Mouse (Mus musculus) neural tube, embryonic 12.5 days (tissue): Measurements from ENCODE around the gene Pik3r6. TPM values are rescaled to one million over a fixed set of nuclear protein-coding genes. Genes with fewer than 3 reads are reported as not detected.

Experiments used
- ATAC-seq: fragments of 200-750 bp; cut with Nextera tagmentation; 2 replicates; pipeline ENCODE4 v1.8.0; 2017; ENCODE audit warnings: low read depth, mild to moderate bottlenecking, moderate TSS enrichment, moderate library complexity; ENCODE audit not compliant: low FRiP score
- H3K27ac ChIP-seq: fragments of 300-500 bp; sonication (generic); 2 replicates; pipeline ENCODE4 v1.5.1; 2016
- H3K27me3 ChIP-seq: fragments of 300-500 bp; sonication (generic); replicated peaks from 2 replicates; pipeline ENCODE4 v1.6.1; 2016; ENCODE audit warnings: mild to moderate bottlenecking
- H3K36me3 ChIP-seq: fragments of 300-500 bp; sonication (generic); 2 replicates; pipeline ENCODE4 v1.6.1; 2016; ENCODE audit warnings: mild to moderate bottlenecking
- H3K4me1 ChIP-seq: fragments of 300-500 bp; sonication (generic); 2 replicates; pipeline ENCODE4 v1.6.1; 2016
- H3K4me2 ChIP-seq: fragments of 300-500 bp; sonication (generic); replicated peaks from 2 replicates; pipeline ENCODE4 v1.6.1; 2016; ENCODE audit warnings: mild to moderate bottlenecking
- H3K4me3 ChIP-seq: fragments of 300-500 bp; sonication (generic); 2 replicates; pipeline ENCODE4 v1.5.1; 2016
- H3K9ac ChIP-seq: fragments of 300-500 bp; sonication (generic); 2 replicates; pipeline ENCODE4 v1.6.1; 2016; ENCODE audit warnings: mild to moderate bottlenecking
- H3K9me3 ChIP-seq: fragments of 300-500 bp; sonication (generic); 2 replicates; pipeline ENCODE4 v1.6.1; 2016; ENCODE audit warnings: mild to moderate bottlenecking
- WGBS: fragments of 180-500 bp; shearing (Covaris S2); methylation state at CpG from one replicate; pipeline ENCODE4 v1.1.7; 2016; 5-methylcytosine and 5-hydroxymethylcytosine counted together
- polyA plus RNA-seq: library from polyadenylated mRNA; unstranded; fragments of >200 nt; fragmentation: Nextera tagmentation; extraction: Ambion mirVana; gene quantifications from 2 replicates; pipeline ENCODE4 v1.2.1, GENCODE M21; 2016

The Pik3r6 gene
- polyA plus RNA-seq, 1 experiment from 2014 or later = 2.5 TPM

GRCm38 (mm10) chr11:68570861-68571260, 68.0 kb downstream of the Pik3r6 start:
- Histone ChIP-seq H3K36me3 (no peaks in the 10 kb centered on the region), H3K27ac (no peak overlapping the region)

DNA sequence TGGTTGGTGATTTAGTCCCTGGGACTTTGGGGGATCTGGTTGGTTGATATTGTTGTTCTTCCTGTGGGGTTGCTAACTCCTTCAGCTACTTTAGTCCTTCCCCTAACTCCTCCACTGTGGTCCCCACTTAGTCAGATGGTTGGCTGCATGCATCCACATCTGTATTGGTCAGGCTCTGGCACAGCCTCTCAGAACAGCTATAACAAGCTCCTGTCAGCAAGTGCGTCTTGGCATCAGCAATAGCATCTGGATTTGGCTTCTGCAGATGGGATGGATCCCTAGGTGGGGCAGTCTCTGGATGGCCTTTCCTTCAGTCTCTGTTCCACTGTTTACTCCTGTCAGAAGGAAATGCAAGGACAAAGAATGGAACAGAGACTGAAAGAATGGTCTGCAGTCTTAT, 74.3 kb downstream of the Pik3r6 start:
- Histone ChIP-seq H3K27me3 (no peaks in the 10 kb centered on the region), H3K9me3 (no peaks in the 10 kb centered on the region), H3K4me1 (peaks cover 7% of the 10 kb centered on the region; the same call in 1 of the 2 replicates), H3K27ac (no peak overlapping the region), H3K36me3 (no peaks in the 10 kb centered on the region), H3K9ac (no peak overlapping the region), H3K4me2 (no peak overlapping the region), H3K4me3 (no peak overlapping the region)
- no peak for ATAC-seq
- 93% methylated on average over 1 of the region's 1 CpGs for WGBS

More at GRCm38 (mm10) chr11:68570861-68571260, 68.0 kb downstream of the Pik3r6 start:
- Histone ChIP-seq H3K4me1 (peaks cover 4% of the 10 kb centered on the region; the same call in 1 of the 2 replicates), H3K9ac (no peak overlapping the region), H3K4me3 (no peak overlapping the region), H3K27me3 (no peaks in the 10 kb centered on the region; the same call in 1 of the 2 replicates), H3K9me3 (no peaks in the 10 kb centered on the region), H3K4me2 (no peak overlapping the region)
- WGBS = 84% methylated on average over 5 of the region's 5 CpGs
- no peak for ATAC-seq

- Histone ChIP-seq H3K4me1 (peaks cover 7% of the 10 kb centered on the region; the same call in 1 of the 2 replicates), H3K27me3 (no peaks in the 10 kb centered on the region), H3K4me2 (0 out of 2 replicates have a peak overlapping the region, but pooled peaks have one; percentile 4), H3K27ac (no peak overlapping the region), H3K36me3 (no peaks in the 10 kb centered on the region), H3K4me3 (no peak overlapping the region), H3K9ac (no peak overlapping the region), H3K9me3 (no peaks in the 10 kb centered on the region)
- WGBS = 35% methylated on average over 9 of the region's 9 CpGs
- ATAC-seq = 0 out of 2 replicates have a peak, but pooled peaks have one; percentile 21
These were observed 76.7 kb downstream of the Pik3r6 start for GRCm38 (mm10) chr11:68579462-68579881.

DNA sequence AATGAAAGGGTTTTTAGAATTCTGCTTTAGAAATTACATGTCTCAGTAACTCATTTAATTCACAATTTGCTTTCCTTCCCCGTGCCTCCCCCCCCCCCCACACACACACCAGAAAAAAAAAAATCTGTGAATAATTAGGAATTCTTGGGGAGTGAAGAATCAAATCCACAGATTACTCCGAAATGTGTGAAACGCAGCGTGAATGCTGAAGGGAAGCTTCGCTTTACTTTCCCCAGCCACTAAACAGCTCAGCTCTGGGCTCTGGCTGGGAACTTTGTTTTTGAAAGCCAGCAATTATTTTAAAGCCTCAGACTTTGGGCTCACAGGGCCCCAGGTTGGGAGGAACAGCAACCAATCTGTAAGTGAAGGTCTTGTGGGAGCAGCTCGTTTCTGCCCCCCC, 77.7 kb downstream of the Pik3r6 start:
- WGBS = 45% methylated on average over 6 of the region's 6 CpGs
- Histone ChIP-seq H3K4me1 (peaks cover 7% of the 10 kb centered on the region; the same call in 1 of the 2 replicates), H3K27me3 (no peaks in the 10 kb centered on the region), H3K36me3 (no peaks in the 10 kb centered on the region), H3K4me2 (no peak overlapping the region), H3K4me3 (no peak overlapping the region), H3K9me3 (no peaks in the 10 kb centered on the region), H3K9ac (no peak overlapping the region), H3K27ac (no peak overlapping the region)
- ATAC-seq = no peak

DNA sequence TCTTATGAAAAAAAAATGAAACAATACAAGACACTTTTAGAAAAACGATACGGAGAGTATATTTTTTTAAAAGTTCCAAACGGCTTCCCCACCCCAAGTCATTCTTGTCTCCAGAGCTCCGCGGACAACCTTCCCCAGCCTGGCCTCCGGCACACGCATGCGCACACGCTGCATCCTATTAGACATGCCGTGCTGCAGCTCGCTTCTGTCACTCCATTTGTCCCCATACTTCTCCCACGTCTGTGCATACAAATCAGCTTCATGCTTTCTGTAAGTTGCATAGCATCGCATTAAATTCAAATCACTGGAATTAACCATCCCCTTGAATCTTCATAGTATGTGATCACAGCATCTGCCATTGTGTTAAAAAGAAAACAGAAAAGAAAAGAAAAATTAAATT, 80.4 kb downstream of the Pik3r6 start:
- Histone ChIP-seq H3K4me3 (no peak overlapping the region), H3K27me3 (no peaks in the 10 kb centered on the region), H3K9ac (no peak overlapping the region), H3K27ac (no peak overlapping the region), H3K9me3 (no peaks in the 10 kb centered on the region), H3K36me3 (no peaks in the 10 kb centered on the region), H3K4me2 (no peak overlapping the region), H3K4me1 (peaks cover 7% of the 10 kb centered on the region; the same call in 1 of the 2 replicates)
- no peak for ATAC-seq
- WGBS = 79% methylated on average over 13 of the region's 13 CpGs

- H3K9me3 ChIP-seq = no peaks in the 10 kb centered on the region
- no peaks in the 10 kb centered on the region for H3K36me3 ChIP-seq
- H3K4me1 ChIP-seq = peaks cover 7% of the 10 kb centered on the region; the same call in 1 of the 2 replicates
- no peaks in the 10 kb centered on the region for H3K27me3 ChIP-seq
- WGBS = 83% methylated on average over 8 of the region's 8 CpGs
- H3K9ac ChIP-seq = no peak overlapping the region
- H3K27ac ChIP-seq = no peak overlapping the region
- ATAC-seq = no peak
- no peak overlapping the region for H3K4me2 ChIP-seq
- no peak overlapping the region for H3K4me3 ChIP-seq
These were observed 81.2 kb downstream of the Pik3r6 start for GRCm38 (mm10) chr11:68583906-68584480.

GRCm38 (mm10) chr11:68585890-68586289, 83.1 kb downstream of the Pik3r6 start:
- WGBS = 15% methylated on average over 3 of the region's 3 CpGs
- Histone ChIP-seq H3K9ac (no peak overlapping the region), H3K4me1 (no peaks in the 10 kb centered on the region)

GRCm38 (mm10) chr11:68586721-68587120, 83.9 kb downstream of the Pik3r6 start, which contains the start of gene Ccdc42:
Ccdc42 (plus strand) TSS chr11:68587021.
- H3K27me3 ChIP-seq = no peaks in the 10 kb centered on the region
- H3K4me3 ChIP-seq = no peak within 1 kb of the TSS
- H3K4me2 ChIP-seq = no peak within 1 kb of the TSS
- no peaks in the 10 kb centered on the region for H3K9me3 ChIP-seq
- no peak within 1 kb of the TSS for H3K9ac ChIP-seq
- no peaks in the 10 kb centered on the region for H3K4me1 ChIP-seq
- WGBS = 69% methylated on average over 5 of the region's 5 CpGs
- H3K27ac ChIP-seq = no peak within 1 kb of the TSS
- ATAC-seq = no peak
- no peaks in the 10 kb centered on the region for H3K36me3 ChIP-seq

More at GRCm38 (mm10) chr11:68585890-68586289, 83.1 kb downstream of the Pik3r6 start:
- Histone ChIP-seq H3K27ac (no peak overlapping the region), H3K27me3 (no peaks in the 10 kb centered on the region), H3K9me3 (no peaks in the 10 kb centered on the region), H3K4me2 (no peak overlapping the region), H3K36me3 (no peaks in the 10 kb centered on the region), H3K4me3 (no peak overlapping the region)
- ATAC-seq = no peak

GRCm38 (mm10) chr11:68589055-68589809, 86.4 kb downstream of the Pik3r6 start:
- Histone ChIP-seq H3K36me3 (no peaks in the 10 kb centered on the region), H3K27me3 (no peaks in the 10 kb centered on the region), H3K9ac (no peak overlapping the region), H3K4me1 (0 out of 2 replicates have a peak, but pooled peaks cover 4% of the 10 kb centered on the region), H3K27ac (no peak overlapping the region), H3K4me2 (no peak overlapping the region), H3K4me3 (no peak overlapping the region), H3K9me3 (no peaks in the 10 kb centered on the region)
- WGBS = 70% methylated on average over 8 of the region's 8 CpGs
- ATAC-seq = no peak

DNA sequence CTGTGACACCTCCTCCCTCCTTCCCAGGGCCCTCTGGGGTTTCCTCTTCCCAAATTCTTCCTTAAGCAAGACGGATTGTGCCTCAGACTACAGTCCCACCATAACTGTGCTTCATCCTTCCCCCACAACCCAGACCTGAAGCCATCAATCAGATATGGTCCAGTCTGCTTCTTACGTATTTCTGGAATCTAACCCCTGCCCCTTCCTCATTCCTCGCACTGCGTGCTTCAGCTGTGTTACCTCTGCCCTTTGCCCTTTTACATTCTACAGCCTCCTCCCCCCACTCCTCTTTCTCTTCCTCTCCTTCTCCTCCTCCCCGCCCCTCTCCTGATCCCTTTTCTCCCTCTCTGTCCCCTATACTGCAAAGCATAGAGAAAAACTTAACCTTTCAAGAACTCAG, 88.9 kb downstream of the Pik3r6 start:
- 28% methylated on average over 5 of the region's 5 CpGs for WGBS
- ATAC-seq = no peak
- H3K27ac ChIP-seq = no peak overlapping the region

GRCm38 (mm10) chr11:68593247-68593646, 90.4 kb downstream of the Pik3r6 start:
- no peaks in the 10 kb centered on the region for H3K9me3 ChIP-seq
- H3K4me2 ChIP-seq = no peak overlapping the region
- no peaks in the 10 kb centered on the region for H3K36me3 ChIP-seq
- ATAC-seq = no peak
- no peak overlapping the region for H3K27ac ChIP-seq
- H3K9ac ChIP-seq = no peak overlapping the region
- 0 out of 2 replicates have a peak, but pooled peaks cover 4% of the 10 kb centered on the region for H3K4me1 ChIP-seq
- 53% methylated on average over 3 of the region's 3 CpGs for WGBS
- H3K27me3 ChIP-seq = no peaks in the 10 kb centered on the region
- no peak overlapping the region for H3K4me3 ChIP-seq

More for the DNA sequence above, 88.9 kb downstream of the Pik3r6 start:
- H3K4me2 ChIP-seq = no peak overlapping the region
- no peaks in the 10 kb centered on the region for H3K9me3 ChIP-seq
- H3K4me1 ChIP-seq = 0 out of 2 replicates have a peak, but pooled peaks cover 4% of the 10 kb centered on the region
- no peak overlapping the region for H3K9ac ChIP-seq
- H3K36me3 ChIP-seq = no peaks in the 10 kb centered on the region
- no peak overlapping the region for H3K4me3 ChIP-seq
- H3K27me3 ChIP-seq = no peaks in the 10 kb centered on the region

- H3K36me3 ChIP-seq = no peaks in the 10 kb centered on the region
- 83% methylated on average over 2 of the region's 2 CpGs for WGBS
- H3K4me1 ChIP-seq = peaks cover 12% of the 10 kb centered on the region; the same call in 1 of the 2 replicates
- no peak overlapping the region for H3K4me3 ChIP-seq
- H3K4me2 ChIP-seq = no peak overlapping the region
- H3K9ac ChIP-seq = no peak overlapping the region
- no peak for ATAC-seq
- H3K9me3 ChIP-seq = no peaks in the 10 kb centered on the region
- H3K27me3 ChIP-seq = no peaks in the 10 kb centered on the region
- H3K27ac ChIP-seq = no peak overlapping the region
These were observed 95.1 kb downstream of the Pik3r6 start for GRCm38 (mm10) chr11:68597912-68598311.
